Mouse (Mus musculus) kidney, adult 9 months (tissue): Measurements from ENCODE around the gene Chuk.
"Not testable (repeated sequence)": the region's sequence is repeated elsewhere in the genome, so short reads cannot be mapped to it uniquely, and the experiment has no call there.

Experiments
- DNase-seq: peaks from one replicate; pipeline ENCODE4 v3.0.0; 2022

Gene Chuk

GRCm38 (mm10) chr19:44106831-44107660 lies at the start of gene Chuk:
Gene Chuk, minus strand, starts transcription at chr19:44107480.
- peak; percentile 97 for DNase-seq

DNA sequence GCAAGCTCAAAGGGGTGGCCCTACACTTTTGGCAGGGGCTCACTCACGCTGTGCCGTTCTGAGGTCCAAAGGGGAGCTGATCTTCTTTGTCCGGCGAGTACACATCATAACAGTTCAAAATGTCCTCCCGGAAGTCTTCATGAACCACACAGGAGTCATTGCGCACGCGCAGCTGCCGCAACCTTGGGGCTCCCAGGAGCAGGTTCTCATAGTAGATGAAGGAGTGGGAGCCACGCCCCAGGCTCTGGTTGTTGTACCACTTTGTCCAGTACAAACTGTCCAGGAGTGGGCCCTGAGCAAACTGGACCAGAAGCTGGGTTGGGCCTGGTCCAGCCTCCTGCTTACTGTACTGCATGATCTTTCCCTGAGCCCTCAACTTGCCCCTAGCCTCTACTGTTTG lies 49.7 kb upstream of the Chuk start:
- no peak for DNase-seq

GRCm38 (mm10) chr19:44153781-44154180 lies 46.5 kb upstream of the Chuk start:
- no peak for DNase-seq

DNA sequence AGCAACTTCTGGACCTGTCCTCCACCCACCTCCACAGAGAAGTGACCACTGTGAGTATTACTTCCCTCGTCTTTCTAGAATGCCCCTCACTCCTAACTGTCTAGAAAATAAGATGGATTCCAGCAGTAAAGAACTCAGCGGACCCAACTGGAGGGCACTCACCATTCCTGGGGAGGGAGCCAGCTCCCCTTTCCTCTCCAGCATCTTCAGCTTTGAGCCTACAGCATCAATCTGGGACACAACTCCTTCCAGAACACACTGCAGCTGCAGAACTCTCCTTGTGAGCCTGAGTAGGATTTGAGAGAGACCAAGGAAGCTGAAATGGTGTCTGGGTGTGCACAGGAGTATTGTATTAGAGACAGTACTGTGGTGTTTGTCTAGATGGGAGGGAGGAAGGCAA lies 41.7 kb upstream of the Chuk start:
- DNase-seq = no peak

DNA sequence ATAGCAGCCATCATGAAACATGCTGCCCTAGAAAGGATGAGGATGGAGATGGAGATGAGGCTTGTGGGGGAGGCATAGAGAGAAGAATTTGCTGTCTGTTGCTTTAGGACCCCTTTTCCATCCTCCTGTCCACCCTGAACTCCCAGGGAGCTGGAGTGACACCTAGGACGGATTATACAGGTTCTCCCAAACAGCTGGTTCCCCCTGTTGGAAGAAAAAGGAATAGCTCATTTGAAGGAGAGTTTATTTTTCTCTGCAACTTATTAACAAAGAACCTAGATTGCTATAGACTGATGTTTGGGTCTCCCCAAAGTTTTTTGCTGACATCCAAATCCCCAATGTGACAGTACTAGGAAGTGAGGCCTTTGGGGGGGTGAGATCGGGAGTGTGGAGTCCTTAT lies 41.1 kb upstream of the Chuk start:
- peak; percentile 33 for DNase-seq

DNA sequence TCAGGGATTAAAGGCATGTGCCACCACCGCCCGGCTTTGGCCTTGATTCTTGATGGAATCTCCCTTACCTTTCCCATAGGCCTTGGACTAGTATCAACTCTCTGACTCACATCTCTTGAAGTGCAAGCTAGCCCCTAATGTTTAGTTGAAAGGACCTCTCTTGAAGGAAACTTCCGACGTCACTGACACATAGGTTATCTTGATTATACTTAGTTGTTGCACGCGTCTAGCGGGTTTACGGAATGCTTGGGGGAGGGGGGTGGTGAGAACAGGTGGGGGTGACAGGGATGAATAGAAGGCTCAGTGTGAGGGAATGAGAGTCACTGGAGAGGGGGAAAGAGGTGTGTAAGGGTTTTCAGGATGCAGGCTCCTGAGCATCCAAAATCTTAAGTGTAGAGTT lies 39.7 kb upstream of the Chuk start:
- no peak for DNase-seq

- no peak for DNase-seq
Observed at GRCm38 (mm10) chr19:44146568-44146879, 39.2 kb upstream of the Chuk start.

GRCm38 (mm10) chr19:44145702-44146567 lies 38.7 kb upstream of the Chuk start, which contains the start of gene Bloc1s2:
Gene Bloc1s2, minus strand, starts transcription at chr19:44146446.
- peak; percentile 94 for DNase-seq

- no peak for DNase-seq
Observed at GRCm38 (mm10) chr19:44144366-44144765, 37.1 kb upstream of the Chuk start.

- DNase-seq = peak; percentile 15
Observed at GRCm38 (mm10) chr19:44135960-44136485, 28.7 kb upstream of the Chuk start.

GRCm38 (mm10) chr19:44135072-44135959 lies 28.0 kb upstream of the Chuk start, which contains the start of gene Cwf19l1:
Gene Cwf19l1, minus strand, starts transcription at chr19:44135876.
- peak; percentile 91 for DNase-seq

GRCm38 (mm10) chr19:44132917-44133316 lies 25.6 kb upstream of the Chuk start:
- DNase-seq = no peak

GRCm38 (mm10) chr19:44128560-44128959 lies 21.3 kb upstream of the Chuk start:
- DNase-seq = no peak

GRCm38 (mm10) chr19:44127729-44128497 lies 20.6 kb upstream of the Chuk start:
- DNase-seq = no peak

- DNase-seq = no peak
Observed at GRCm38 (mm10) chr19:44121137-44121536, 13.9 kb upstream of the Chuk start.

GRCm38 (mm10) chr19:44120686-44121085 lies 13.4 kb upstream of the Chuk start:
- DNase-seq = not testable (repeated sequence)

GRCm38 (mm10) chr19:44117793-44118192 lies 10.5 kb upstream of the Chuk start:
- DNase-seq = no peak

GRCm38 (mm10) chr19:44111706-44112105 lies 4.4 kb upstream of the Chuk start:
- DNase-seq = no peak

GRCm38 (mm10) chr19:44110356-44110755 lies 3.1 kb upstream of the Chuk start:
- peak; percentile 91 for DNase-seq

DNA sequence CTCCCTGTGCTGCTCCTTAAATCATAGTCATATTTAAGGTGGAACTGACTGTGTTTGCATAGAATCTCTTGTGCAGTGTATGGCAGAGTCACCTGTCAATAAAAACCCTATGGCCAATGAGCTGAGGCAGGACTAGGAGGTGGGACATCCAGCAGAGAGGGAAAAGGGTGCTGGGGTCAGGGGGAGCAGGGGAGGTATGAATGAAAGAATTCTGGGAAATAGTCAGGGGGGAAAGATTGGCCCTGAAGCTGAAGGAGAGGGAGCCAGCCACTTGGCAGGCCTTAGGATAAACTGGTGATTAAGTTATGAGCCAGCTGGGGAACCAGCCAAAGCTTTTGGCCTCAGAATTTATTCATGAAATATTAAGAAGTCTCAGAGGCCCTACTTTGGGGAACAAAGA lies 1.7 kb upstream of the Chuk start:
- DNase-seq = peak; percentile 85

DNA sequence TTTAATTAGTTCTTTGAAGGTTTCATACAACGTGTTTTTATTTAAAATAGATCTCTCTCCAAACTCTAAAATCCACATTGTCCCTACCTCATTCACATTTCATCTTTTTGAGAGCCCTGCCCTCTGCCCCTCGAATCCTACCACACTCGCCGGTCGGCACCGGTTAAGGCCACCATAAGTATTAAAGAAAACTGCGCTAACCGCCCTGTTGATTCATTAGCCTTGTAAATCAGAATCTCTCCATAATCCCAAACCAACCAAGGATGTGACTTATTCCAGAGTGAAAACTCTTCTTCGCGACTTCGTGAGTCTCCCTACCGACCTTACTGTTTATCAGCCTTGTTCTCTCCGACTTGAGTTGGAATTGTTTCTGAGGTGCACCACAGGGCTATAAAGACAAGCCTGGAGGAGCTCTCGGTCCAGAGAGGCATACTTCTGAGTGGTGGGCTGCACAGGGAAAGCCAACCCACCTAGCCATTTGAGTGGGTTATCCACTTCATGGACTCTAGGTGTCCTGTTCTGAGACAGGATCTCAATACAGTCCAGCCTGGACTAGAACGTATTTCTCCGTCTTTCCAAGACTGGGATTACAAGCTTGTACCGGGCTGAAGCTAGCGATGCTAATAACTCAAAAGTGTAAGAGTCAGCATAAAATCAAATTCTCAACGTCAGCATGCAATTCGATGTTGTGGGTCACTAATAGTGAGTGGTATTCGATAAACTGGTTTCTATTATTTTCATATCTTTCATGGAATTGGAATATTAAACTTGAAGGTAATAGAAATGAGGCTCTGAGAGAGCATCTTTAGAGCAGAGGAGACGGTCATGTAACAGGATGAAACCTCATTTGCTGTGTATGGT lies 611 bp upstream of the Chuk start:
- no peak for DNase-seq
